Mouse (Mus musculus) skeletal muscle tissue, adult 2 months (tissue): ENCODE results near the gene Ptchd4.

ENCODE experiments used
- DNase-seq: peaks from one replicate; pipeline ENCODE4 v3.0.0-alpha.2; 2012; ENCODE audit warnings: low read depth, low spot score

Ptchd4 gene

GRCm38 (mm10) chr17:42315669-42316611 lies at the start of gene Ptchd4:
Gene Ptchd4, plus strand, starts transcription at chr17:42315947.
- no peak for DNase-seq

- no peak for DNase-seq
Observed at GRCm38 (mm10) chr17:42276861-42277260, 38.9 kb upstream of the Ptchd4 start.

GRCm38 (mm10) chr17:42284391-42284790 lies 31.4 kb upstream of the Ptchd4 start:
- DNase-seq = no peak

GRCm38 (mm10) chr17:42286255-42286654 lies 29.5 kb upstream of the Ptchd4 start:
- DNase-seq = no peak

- no peak for DNase-seq
Observed at GRCm38 (mm10) chr17:42290341-42290740, 25.4 kb upstream of the Ptchd4 start.

GRCm38 (mm10) chr17:42291793-42292192 lies 24.0 kb upstream of the Ptchd4 start:
- no peak for DNase-seq

GRCm38 (mm10) chr17:42297986-42298385 lies 17.8 kb upstream of the Ptchd4 start:
- DNase-seq = no peak

GRCm38 (mm10) chr17:42299681-42300080 lies 16.1 kb upstream of the Ptchd4 start:
- DNase-seq = no peak

GRCm38 (mm10) chr17:42303062-42303577 lies 12.6 kb upstream of the Ptchd4 start:
- DNase-seq = no peak

GRCm38 (mm10) chr17:42304262-42304661 lies 11.5 kb upstream of the Ptchd4 start:
- no peak for DNase-seq

- no peak for DNase-seq
Observed at GRCm38 (mm10) chr17:42307001-42307400, 8.7 kb upstream of the Ptchd4 start.

- DNase-seq = no peak
Observed at GRCm38 (mm10) chr17:42310136-42310535, 5.6 kb upstream of the Ptchd4 start.

- no peak for DNase-seq
Observed at GRCm38 (mm10) chr17:42316612-42316982, 850 bp downstream of the Ptchd4 start.

GRCm38 (mm10) chr17:42335787-42336186 lies 20.0 kb downstream of the Ptchd4 start:
- DNase-seq = no peak

- DNase-seq = no peak
Observed at GRCm38 (mm10) chr17:42336571-42336970, 20.8 kb downstream of the Ptchd4 start.

- DNase-seq = no peak
Observed at GRCm38 (mm10) chr17:42346027-42346426, 30.3 kb downstream of the Ptchd4 start.

GRCm38 (mm10) chr17:42358481-42358880 lies 42.7 kb downstream of the Ptchd4 start:
- DNase-seq = no peak

GRCm38 (mm10) chr17:42363085-42363710 lies 47.5 kb downstream of the Ptchd4 start:
- no peak for DNase-seq

- no peak for DNase-seq
Observed at GRCm38 (mm10) chr17:42364716-42365115, 49.0 kb downstream of the Ptchd4 start.

- no peak for DNase-seq
Observed at GRCm38 (mm10) chr17:42374881-42375280, 59.1 kb downstream of the Ptchd4 start.

GRCm38 (mm10) chr17:42393086-42393485 lies 77.3 kb downstream of the Ptchd4 start:
- DNase-seq = no peak

- DNase-seq = no peak
Observed at GRCm38 (mm10) chr17:42395299-42395698, 79.6 kb downstream of the Ptchd4 start.

- no peak for DNase-seq
Observed at GRCm38 (mm10) chr17:42418449-42418848, 102.7 kb downstream of the Ptchd4 start.
